Mouse (Mus musculus) midbrain, embryonic 13.5 days (tissue): ENCODE results near the gene AL732309.1. TPM values are rescaled to one million over a fixed set of nuclear protein-coding genes. Genes with fewer than 3 reads are reported as not detected.

ENCODE experiments used
- ATAC-seq: fragments of 200-750 bp; cut with Nextera tagmentation; 2 replicates; pipeline ENCODE4 v1.8.0; 2017; ENCODE audit warnings: mild to moderate bottlenecking, moderate TSS enrichment, moderate library complexity
- H3K27ac ChIP-seq: fragments of 300-500 bp; sonication (generic); 2 replicates; pipeline ENCODE4 v1.5.1; 2015; ENCODE audit warnings: inconsistent platforms, mild to moderate bottlenecking, moderate library complexity
- H3K27me3 ChIP-seq: fragments of 300-500 bp; sonication (generic); 2 replicates; pipeline ENCODE4 v1.6.1; 2015; ENCODE audit warnings: mild to moderate bottlenecking, inconsistent platforms
- H3K36me3 ChIP-seq: fragments of 300-500 bp; sonication (generic); 2 replicates; pipeline ENCODE4 v1.6.1; 2015; ENCODE audit warnings: mild to moderate bottlenecking, inconsistent platforms
- H3K4me1 ChIP-seq: fragments of 300-500 bp; sonication (generic); replicated peaks from 2 replicates; pipeline ENCODE4 v1.6.1; 2015; ENCODE audit warnings: inconsistent platforms
- H3K4me2 ChIP-seq: fragments of 300-500 bp; sonication (generic); replicated peaks from 2 replicates; pipeline ENCODE4 v1.6.1; 2015; ENCODE audit warnings: moderate library complexity, mild to moderate bottlenecking, inconsistent platforms
- H3K4me3 ChIP-seq: fragments of 300-500 bp; sonication (generic); replicated peaks from 2 replicates; pipeline ENCODE4 v1.5.1; 2015; ENCODE audit warnings: mild to moderate bottlenecking, inconsistent platforms
- H3K9ac ChIP-seq: fragments of 300-500 bp; sonication (generic); replicated peaks from 2 replicates; pipeline ENCODE4 v1.6.1; 2015; ENCODE audit warnings: mild to moderate bottlenecking, inconsistent platforms
- H3K9me3 ChIP-seq: fragments of 300-500 bp; sonication (generic); 2 replicates; pipeline ENCODE4 v1.6.1; 2016; ENCODE audit warnings: mild to moderate bottlenecking, inconsistent platforms
- WGBS: fragments of 180-500 bp; shearing (Covaris S2); methylation state at CpG from one replicate; pipeline ENCODE4 v1.1.7; 2015; 5-methylcytosine and 5-hydroxymethylcytosine counted together
- polyA plus RNA-seq: library from polyadenylated mRNA; unstranded; fragments of >200 nt; fragmentation: Nextera tagmentation; extraction: Ambion mirVana; gene quantifications from 2 replicates; pipeline ENCODE4 v1.2.1, GENCODE M21; 2015

The AL732309.1 gene
- polyA plus RNA-seq, 1 experiment from 2014 or later, result 5.1 TPM

GRCm38 (mm10) chr2:25197946-25198345 lies 48.7 kb downstream of the AL732309.1 start:
- peaks cover 43% of the 10 kb centered on the region for H3K27me3 ChIP-seq
- H3K27ac ChIP-seq, result no peak overlapping the region
- no peak overlapping the region for H3K4me3 ChIP-seq
- no peak for ATAC-seq
- no peak overlapping the region for H3K9ac ChIP-seq
- H3K36me3 ChIP-seq, result peaks cover 50% of the 10 kb centered on the region
- no peaks in the 10 kb centered on the region for H3K9me3 ChIP-seq
- peaks cover 9% of the 10 kb centered on the region; the same call in 1 of the 2 replicates for H3K4me1 ChIP-seq
- no peak overlapping the region for H3K4me2 ChIP-seq

- Histone ChIP-seq H3K9me3 (no peaks in the 10 kb centered on the region), H3K4me3 (no peak overlapping the region), H3K4me2 (no peak overlapping the region), H3K27me3 (peaks cover 43% of the 10 kb centered on the region), H3K27ac (no peak overlapping the region), H3K9ac (no peak overlapping the region), H3K36me3 (peaks cover 42% of the 10 kb centered on the region), H3K4me1 (peaks cover 9% of the 10 kb centered on the region; the same call in 1 of the 2 replicates)
- WGBS, result 33% methylated on average over 2 of the region's 2 CpGs
- no peak for ATAC-seq
Observed at GRCm38 (mm10) chr2:25197191-25197590, 49.5 kb downstream of the AL732309.1 start.

- H3K9ac ChIP-seq, result 0 out of 2 replicates have a peak within 1 kb of the TSS, but pooled peaks have one; percentile 14
- 0 out of 2 replicates have a peak within 1 kb of the TSS, but pooled peaks have one; percentile 3 for H3K4me2 ChIP-seq
- peaks cover 34% of the 10 kb centered on the region for H3K36me3 ChIP-seq
- H3K4me3 ChIP-seq, result no peak within 1 kb of the TSS
- H3K27ac ChIP-seq, result no peak within 1 kb of the TSS
- peaks cover 43% of the 10 kb centered on the region for H3K27me3 ChIP-seq
- H3K4me1 ChIP-seq, result peaks cover 9% of the 10 kb centered on the region; the same call in 1 of the 2 replicates
- no peak for ATAC-seq
- H3K9me3 ChIP-seq, result no peaks in the 10 kb centered on the region
- 15% methylated on average over 8 of the region's 8 CpGs for WGBS
Observed at GRCm38 (mm10) chr2:25196172-25196954, 50.3 kb downstream of the AL732309.1 start, which contains the start of gene Tor4a. TSS of gene Tor4a (minus strand) at chr2:25196886.

- Histone ChIP-seq H3K4me1 (peaks cover 9% of the 10 kb centered on the region; the same call in 1 of the 2 replicates), H3K4me2 (0 out of 2 replicates have a peak overlapping the region, but pooled peaks have one; percentile 3), H3K36me3 (peaks cover 25% of the 10 kb centered on the region), H3K9ac (no peak overlapping the region), H3K9me3 (no peaks in the 10 kb centered on the region), H3K4me3 (no peak overlapping the region), H3K27ac (no peak overlapping the region), H3K27me3 (peaks cover 43% of the 10 kb centered on the region)
- 22% methylated on average over 55 of the region's 55 CpGs for WGBS
- no peak for ATAC-seq
Observed at GRCm38 (mm10) chr2:25195211-25196156, 51.2 kb downstream of the AL732309.1 start.

Other genes starting within 250 kb of the AL732309.1 start
- 110 and 115 TPM in 2 replicates for gene Nsmf, start 192.5 kb downstream of the AL732309.1 start, polyA plus RNA-seq
- gene Entpd8, start 166.6 kb downstream of the AL732309.1 start, polyA plus RNA-seq, result not detected in 2 replicates
- 0.16 TPM in 1 of 2 replicates, not detected in the other for gene Noxa1, start 151.7 kb downstream of the AL732309.1 start, polyA plus RNA-seq
- 26.8 and 33.9 TPM in 2 replicates for gene Nrarp, start 66.1 kb downstream of the AL732309.1 start, polyA plus RNA-seq
- 1.1 and 1.2 TPM in 2 replicates for gene Tor4a, start 50.0 kb downstream of the AL732309.1 start, polyA plus RNA-seq
- 113 and 117 TPM in 2 replicates for gene Nelfb, start 35.4 kb downstream of the AL732309.1 start, polyA plus RNA-seq
- gene Stpg3, start 32.2 kb downstream of the AL732309.1 start, polyA plus RNA-seq, result not detected in 2 replicates
- gene Fam166a, start 28.1 kb downstream of the AL732309.1 start, polyA plus RNA-seq, result 0.89 TPM in 1 of 2 replicates, not detected in the other
- gene Tubb4b, start 22.2 kb downstream of the AL732309.1 start, polyA plus RNA-seq, result 362 and 392 TPM in 2 replicates
- not detected in 2 replicates for gene Slc34a3, start 12.5 kb downstream of the AL732309.1 start, polyA plus RNA-seq
- gene Rnf224, start 10.1 kb downstream of the AL732309.1 start, polyA plus RNA-seq, result not detected in 2 replicates
- 64.5 and 73.2 TPM in 2 replicates for gene Rnf208, start 4.6 kb downstream of the AL732309.1 start, polyA plus RNA-seq
- not detected in 2 replicates for gene Cysrt1, start 4.4 kb downstream of the AL732309.1 start, polyA plus RNA-seq
- 18.6 and 19.6 TPM in 2 replicates for gene Tmem203, start 8.6 kb upstream of the AL732309.1 start, polyA plus RNA-seq
- 11.4 and 13.3 TPM in 2 replicates for gene Tprn, start 15.8 kb upstream of the AL732309.1 start, polyA plus RNA-seq
- 205 and 216 TPM in 2 replicates for gene Ssna1, start 25.6 kb upstream of the AL732309.1 start, polyA plus RNA-seq
- gene Anapc2, start 25.6 kb upstream of the AL732309.1 start, polyA plus RNA-seq, result 147 and 149 TPM in 2 replicates
- not detected in 2 replicates for gene Tmem210, start 41.3 kb upstream of the AL732309.1 start, polyA plus RNA-seq
- gene Lrrc26, start 43.1 kb upstream of the AL732309.1 start, polyA plus RNA-seq, result 0.27 TPM in 1 of 2 replicates, not detected in the other
- gene Grin1, start 72.3 kb upstream of the AL732309.1 start, polyA plus RNA-seq, result 17.5 and 19.0 TPM in 2 replicates
- 60.0 and 66.4 TPM in 2 replicates for gene Man1b1, start 85.5 kb upstream of the AL732309.1 start, polyA plus RNA-seq
- gene Dpp7, start 109.5 kb upstream of the AL732309.1 start, polyA plus RNA-seq, result 19.9 and 23.7 TPM in 2 replicates
- gene Uap1l1, start 118.8 kb upstream of the AL732309.1 start, polyA plus RNA-seq, result 3.9 and 4.4 TPM in 2 replicates
- 23.1 and 25.5 TPM in 2 replicates for gene Sapcd2, start 125.5 kb upstream of the AL732309.1 start, polyA plus RNA-seq
- 0.62 and 1.0 TPM in 2 replicates for gene Entpd2, start 149.0 kb upstream of the AL732309.1 start, polyA plus RNA-seq
- 380 and 389 TPM in 2 replicates for gene Npdc1, start 152.5 kb upstream of the AL732309.1 start, polyA plus RNA-seq
- gene Fut7, start 176.4 kb upstream of the AL732309.1 start, polyA plus RNA-seq, result 0.49 TPM in 1 of 2 replicates, not detected in the other
- gene Abca2, start 181.8 kb upstream of the AL732309.1 start, polyA plus RNA-seq, result 10.2 and 11.1 TPM in 2 replicates
- gene Clic3, start 210.0 kb upstream of the AL732309.1 start, polyA plus RNA-seq, result 2.7 and 4.0 TPM in 2 replicates
- gene Paxx, start 214.2 kb upstream of the AL732309.1 start, polyA plus RNA-seq, result 85.7 and 92.1 TPM in 2 replicates
- 48.6 and 80.5 TPM in 2 replicates for gene Ptgds, start 223.2 kb upstream of the AL732309.1 start, polyA plus RNA-seq
- gene Lcn12, start 247.0 kb upstream of the AL732309.1 start, polyA plus RNA-seq, result not detected in 2 replicates